Mouse (Mus musculus) G1E (cell line): ENCODE data around the gene Aimp2. TPM values are rescaled to one million over a fixed set of nuclear protein-coding genes. Genes with fewer than 3 reads are reported as not detected.

Experiments used
- ATAC-seq: 2 replicates; pipeline ENCODE4 v1.8.0; 2016; ENCODE audit warnings: mild to moderate bottlenecking; ENCODE audit not compliant: insufficient number of reproducible peaks, poor library complexity, low FRiP score, severe bottlenecking; ENCODE audit errors: extremely low read depth
- DNase-seq: peaks from one replicate; pipeline ENCODE4 v3.0.0; 2012; ENCODE audit warnings: low spot score
- H3K27me3 ChIP-seq: 2 replicates; pipeline ENCODE4 v1.6.1; 2012; ENCODE audit warnings: mild to moderate bottlenecking, low read length, inconsistent platforms; ENCODE audit not compliant: insufficient read depth
- H3K36me3 ChIP-seq: replicated peaks from 2 replicates; pipeline ENCODE3; 2012; ENCODE audit warnings: mild to moderate bottlenecking, inconsistent platforms
- H3K4me1 ChIP-seq: 2 replicates; pipeline ENCODE4 v1.6.1; 2012; ENCODE audit warnings: low read depth, low read length, inconsistent platforms, mixed read lengths; ENCODE audit not compliant: insufficient read depth
- H3K4me3 ChIP-seq: 2 replicates; pipeline ENCODE4 v1.5.1; 2012; ENCODE audit warnings: low read depth, mild to moderate bottlenecking, inconsistent platforms, low read length, moderate library complexity, mixed read lengths
- H3K9me3 ChIP-seq: replicated peaks from 2 replicates; pipeline ENCODE4 v1.6.1; 2012; ENCODE audit warnings: inconsistent platforms
- CTCF ChIP-seq: IDR thresholded peaks from 2 replicates; pipeline ENCODE4 v1.5.1; 2012; ENCODE audit warnings: low read depth, low read length, inconsistent platforms, mixed read lengths
- GATA1 ChIP-seq: IDR thresholded peaks from 2 replicates; pipeline ENCODE4 v1.6.1; 2012; ENCODE audit warnings: borderline replicate concordance, low read length, inconsistent platforms, mixed read lengths
- GATA2 ChIP-seq: IDR thresholded peaks from 2 replicates; pipeline ENCODE4 v1.6.1; 2012; ENCODE audit warnings: low read depth, low read length, inconsistent platforms, borderline replicate concordance
- POLR2AphosphoS5 ChIP-seq: IDR thresholded peaks from 2 replicates; pipeline ENCODE4 v1.6.1; 2012; ENCODE audit warnings: low read depth, low read length, inconsistent platforms; ENCODE audit not compliant: insufficient replicate concordance
- TAL1 ChIP-seq: conservative IDR thresholded peaks from 2 replicates; pipeline ENCODE4 v1.6.1; 2012; ENCODE audit warnings: low read depth, low read length, inconsistent platforms, mixed read lengths
- polyA plus RNA-seq: library from polyadenylated mRNA; stranded (reverse); fragments of >175 nt; gene quantifications from 2 replicates; pipeline ENCODE4 v1.2.3, GENCODE M21; 2012
- total RNA-seq, 2 experiments: library from RNA; stranded (forward) in 1 of 2; stranded (reverse) in 1 of 2; fragments of 200-1000 nt in 1 of 2; fragments of >200 nt in 1 of 2; fragmentation: Nextera tagmentation in 1 of 2; gene quantifications; 2 replicates each; pipeline ENCODE4 v1.2.3; 2014 to 2017

Aimp2 gene
- total and polyA plus RNA-seq, 3 experiments = 48.3 to 91.3 (median 82.8) TPM

DNA sequence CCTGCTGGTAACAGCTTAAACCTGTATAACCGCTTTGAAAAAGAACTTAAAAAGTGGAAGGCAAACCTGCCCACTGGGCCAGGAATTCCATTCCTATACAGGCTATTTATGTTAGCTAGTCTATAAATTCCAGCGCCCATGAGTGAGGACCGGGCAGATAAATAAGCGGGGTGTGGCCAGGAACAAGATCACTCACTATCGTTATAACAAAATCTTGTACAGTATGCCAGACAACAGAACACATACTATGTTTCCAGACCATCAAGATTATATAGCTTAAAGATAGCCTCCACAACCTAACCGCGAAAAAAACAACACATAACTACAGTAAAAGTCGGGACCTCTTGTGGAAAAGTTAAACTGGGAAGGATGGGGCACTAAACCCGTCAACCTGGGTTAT is 721 bp downstream of the Aimp2 start:
- no peak for ATAC-seq
- TF ChIP-seq GATA1 = no peak
- no peak for TF ChIP-seq CTCF
- no peak for TF ChIP-seq TAL1
- TF ChIP-seq GATA2 = no peak
- no peak for TF ChIP-seq POLR2AphosphoS5
- Histone ChIP-seq H3K9me3 (no peaks in the 10 kb centered on the region), H3K36me3 (peaks cover 59% of the 10 kb centered on the region), H3K4me1 (peaks cover 54% of the 10 kb centered on the region), H3K27me3 (no peaks in the 10 kb centered on the region), H3K4me3 (peak overlapping the region; percentile 82)
- DNase-seq = no peak

DNA sequence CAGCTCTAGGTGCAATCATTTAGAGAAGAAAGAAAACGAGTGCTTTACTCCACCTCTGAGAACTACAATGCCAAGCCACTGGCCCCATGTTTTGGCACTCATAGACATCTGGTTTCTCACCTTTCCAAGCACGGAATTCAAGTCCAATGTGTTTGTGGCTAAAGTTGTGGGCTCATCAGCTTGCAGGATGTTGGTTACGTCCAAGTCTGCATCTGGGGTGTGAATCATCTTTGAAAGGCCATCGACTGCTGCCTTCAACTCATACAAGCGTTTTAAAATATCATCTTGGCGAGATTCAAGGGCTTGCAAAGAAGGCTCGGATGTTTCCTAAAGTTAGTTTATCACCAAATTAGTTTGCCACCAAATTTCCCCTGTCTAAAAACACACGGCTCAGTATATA is 3.2 kb downstream of the Aimp2 start:
- no peaks in the 10 kb centered on the region for H3K9me3 ChIP-seq
- TF ChIP-seq GATA2 (no peak), CTCF (no peak), TAL1 (no peak), GATA1 (no peak), POLR2AphosphoS5 (no peak)
- no peaks in the 10 kb centered on the region for H3K27me3 ChIP-seq
- no peak overlapping the region for H3K4me3 ChIP-seq
- DNase-seq (no peak), ATAC-seq (no peak)
- H3K36me3 ChIP-seq = peaks cover 69% of the 10 kb centered on the region
- peaks cover 74% of the 10 kb centered on the region for H3K4me1 ChIP-seq

DNA sequence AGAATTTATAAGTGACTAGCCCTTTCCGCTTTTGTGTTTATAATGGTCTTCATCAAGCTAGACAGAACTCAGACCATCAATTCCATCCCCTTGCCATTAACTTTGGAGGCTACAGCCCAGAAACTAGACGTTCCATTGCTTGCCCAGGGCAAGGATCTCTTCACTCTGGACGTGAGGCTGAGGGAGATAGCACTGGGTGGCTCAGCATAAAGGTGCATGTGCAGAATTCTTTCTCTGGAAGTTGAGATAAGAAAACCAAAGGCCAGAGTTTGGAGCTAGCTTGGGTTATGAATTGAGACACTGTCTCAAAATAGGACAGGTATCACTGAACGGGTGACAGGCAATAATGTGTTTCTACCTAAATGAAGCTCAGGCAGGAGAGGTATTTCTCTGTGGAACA is 5.8 kb downstream of the Aimp2 start:
- Histone ChIP-seq H3K4me1 (peaks cover 63% of the 10 kb centered on the region), H3K36me3 (peaks cover 95% of the 10 kb centered on the region), H3K9me3 (no peaks in the 10 kb centered on the region), H3K4me3 (no peak overlapping the region), H3K27me3 (no peaks in the 10 kb centered on the region)
- TF ChIP-seq POLR2AphosphoS5 (no peak), GATA2 (no peak), GATA1 (no peak), CTCF (no peak), TAL1 (peak; percentile 38; the same call in 1 of the 2 replicates)
- ATAC-seq (no peak), DNase-seq (no peak)

DNA sequence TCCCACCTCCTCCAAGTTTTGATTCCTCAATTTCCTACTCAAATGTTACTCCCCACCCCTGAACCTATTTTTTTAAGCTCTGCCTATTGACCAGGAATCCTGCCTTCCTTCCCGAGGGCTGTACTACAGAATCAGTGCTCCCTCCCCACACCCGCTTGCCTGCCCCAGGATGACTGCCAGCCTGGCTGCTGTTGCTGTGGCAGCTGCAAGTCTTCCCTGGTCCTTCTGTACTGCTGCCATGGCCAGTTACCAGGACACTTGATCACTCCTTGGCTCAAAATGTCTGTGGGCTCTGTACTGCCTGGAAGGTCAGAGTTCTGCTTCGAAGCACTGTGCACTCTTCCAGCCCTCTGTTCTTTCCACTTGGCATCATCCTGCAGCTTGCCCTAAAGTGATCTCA is 7.5 kb downstream of the Aimp2 start:
- Histone ChIP-seq H3K36me3 (peaks cover 100% of the 10 kb centered on the region), H3K27me3 (no peaks in the 10 kb centered on the region)

DNA sequence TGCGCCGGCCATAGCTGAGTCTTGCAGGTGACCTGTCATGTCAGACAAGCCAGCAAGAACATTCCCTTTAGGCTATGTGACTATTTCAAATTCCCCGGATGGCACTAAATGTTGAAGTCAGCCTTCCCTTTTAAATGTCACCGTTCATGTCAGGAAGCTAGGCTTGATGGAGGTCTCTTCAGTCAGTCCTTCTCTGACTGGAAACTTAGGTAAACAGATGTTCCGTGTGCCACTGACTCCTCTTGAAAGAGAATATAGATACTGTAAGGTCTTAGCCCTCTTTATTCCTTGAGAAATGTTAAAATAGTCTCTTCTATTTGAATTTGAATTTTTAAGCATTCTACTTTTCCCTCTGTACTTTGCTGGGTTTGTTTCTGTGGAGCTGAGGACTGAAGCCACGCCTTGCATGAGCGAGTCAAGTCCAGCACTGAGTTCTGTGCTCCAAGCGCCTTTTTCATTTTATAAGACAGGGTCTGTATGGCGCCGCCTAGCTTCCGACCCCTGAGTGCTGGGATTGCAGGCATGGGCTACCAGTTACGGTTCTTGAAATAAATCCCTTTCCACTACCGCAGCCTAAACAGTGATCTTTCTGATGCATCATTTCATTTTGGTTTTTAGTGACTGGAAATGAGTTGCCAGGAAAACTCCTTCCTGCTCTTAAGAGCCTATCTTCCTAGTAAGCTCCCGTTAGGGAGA is 11.9 kb downstream of the Aimp2 start, which contains the start of gene Ankrd61:
Ankrd61 (minus strand) TSS at position 51 of the 696 bp plus-strand sequence.
- Histone ChIP-seq H3K4me3 (no peak within 1 kb of the TSS), H3K4me1 (peaks cover 32% of the 10 kb centered on the region), H3K9me3 (no peaks in the 10 kb centered on the region), H3K27me3 (no peaks in the 10 kb centered on the region), H3K36me3 (peaks cover 91% of the 10 kb centered on the region)
- TF ChIP-seq CTCF = no peak
- ATAC-seq = no peak
- no peak for DNase-seq

More for the DNA sequence above, 7.5 kb downstream of the Aimp2 start:
- Histone ChIP-seq H3K4me3 (no peak overlapping the region), H3K4me1 (peaks cover 50% of the 10 kb centered on the region), H3K9me3 (no peaks in the 10 kb centered on the region)
- no peak for TF ChIP-seq GATA2
- TF ChIP-seq CTCF = no peak
- no peak for TF ChIP-seq TAL1
- no peak for TF ChIP-seq GATA1
- TF ChIP-seq POLR2AphosphoS5 = no peak
- DNase-seq (no peak), ATAC-seq (no peak)

DNA sequence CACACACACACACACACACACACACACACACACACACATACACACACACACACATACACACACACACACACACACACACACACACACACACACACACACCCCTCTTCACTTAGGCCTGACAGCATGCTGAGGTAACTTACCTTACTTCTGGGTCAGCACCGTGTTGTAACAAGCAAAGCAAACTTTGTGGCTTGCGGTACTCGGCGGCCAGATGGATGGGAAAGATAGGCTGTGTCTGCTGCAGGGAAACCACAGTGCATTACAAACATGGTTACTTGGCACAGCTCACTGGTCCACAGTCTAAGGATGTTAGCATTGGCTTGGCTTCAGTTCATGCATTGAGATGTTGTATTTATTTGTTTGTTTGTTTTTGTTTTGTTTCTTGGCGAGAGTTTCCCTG is 16.3 kb downstream of the Aimp2 start:
- Histone ChIP-seq H3K4me3 (peak overlapping the region; percentile 27; the same call in 1 of the 2 replicates), H3K4me1 (peaks cover 38% of the 10 kb centered on the region), H3K36me3 (peaks cover 90% of the 10 kb centered on the region), H3K9me3 (no peaks in the 10 kb centered on the region), H3K27me3 (no peaks in the 10 kb centered on the region)
- ATAC-seq (peak; percentile 94), DNase-seq (peak; percentile 83)
- TF ChIP-seq CTCF (no peak), GATA2 (peak; percentile 78; the same call in 1 of the 2 replicates), GATA1 (no peak), TAL1 (peak; percentile 93), POLR2AphosphoS5 (no peak)
